Mouse (Mus musculus): Measurements from ENCODE around the gene Ankrd36.

DNA sequence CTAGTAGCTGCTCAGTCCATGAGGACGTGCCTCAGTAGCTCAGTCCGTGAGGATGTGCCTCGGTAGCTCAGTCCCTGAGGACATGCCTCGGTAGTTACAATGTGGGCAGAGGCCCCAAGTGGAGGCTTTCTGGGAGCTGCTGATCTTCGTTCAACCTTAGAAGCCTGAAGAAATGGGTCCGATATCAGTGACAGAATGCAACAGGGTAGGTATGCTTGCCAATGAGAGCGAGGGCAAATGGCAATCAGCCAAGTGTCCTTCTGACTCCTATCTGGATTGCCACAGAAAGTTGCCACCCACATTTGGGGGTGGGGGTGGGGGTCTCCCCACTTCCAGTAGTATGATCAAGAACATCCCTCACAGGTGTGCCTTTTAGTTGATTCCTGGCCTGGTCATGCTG, 131.3 kb downstream of the Ankrd36 start:
- TF ChIP-seq POLR2A (IDR thresholded peaks at IDR 0.05; ENCODE audit: low read depth, low read length) (no peak), CTCF (IDR thresholded peaks at IDR 0.05; ENCODE audit: borderline replicate concordance, insufficient read depth, low read length) (no peak)
